8 mouse cellular contexts compared by ENCODE assay signal in genomic region chr3:89178107-89178385, GRCm38 (mm10). TPM values are rescaled to one million over a fixed set of nuclear protein-coding genes. Genes with fewer than 3 reads are reported as not detected.
A peak's percentile ranks its signal among the peaks of the same experiment; 100 is the strongest.
DNase-seq lines count a peak whose midpoint lies in the region; ATAC-seq lines count a peak whose summit lies in the region.

No protein-coding gene starts in this region.

- H3K9me3 ChIP-seq in erythroblast, embryonic 14.5 days (ENCODE audit: control insufficient read depth, low read length) = no peaks in the 10 kb centered on the region
- H3K9me3 ChIP-seq in forebrain, embryonic 13.5 days (replicated peaks) = no peaks in the 10 kb centered on the region
- H3K9me3 ChIP-seq in liver, embryonic 13.5 days (replicated peaks) = no peaks in the 10 kb centered on the region

- ATAC-seq in erythroblast, adult 5-6 weeks (replicated peaks; ENCODE audit: low FRiP score, poor library complexity, severe bottlenecking) = no peak
- ATAC-seq in forebrain, embryonic 13.5 days = no peak
- no peak for ATAC-seq in liver, embryonic 13.5 days (ENCODE audit: low read depth)

- H3K9ac ChIP-seq in forebrain, embryonic 13.5 days = peak overlapping the region; percentile 83
- peak overlapping the region; percentile 87 for H3K9ac ChIP-seq in liver, embryonic 13.5 days

- H3K4me2 ChIP-seq in forebrain, embryonic 13.5 days = peak overlapping the region; percentile 97
- H3K4me2 ChIP-seq in liver, embryonic 13.5 days = peak overlapping the region; percentile 82

- 0 out of 2 replicates have a peak overlapping the region, but pooled peaks have one; percentile 28 for H3K27ac ChIP-seq in forebrain, embryonic 13.5 days
- H3K27ac ChIP-seq in liver, embryonic 13.5 days = peak overlapping the region; percentile 82

- H3K4me3 ChIP-seq in erythroblast, embryonic 14.5 days (replicated peaks) = peak overlapping the region; percentile 69
- H3K4me3 ChIP-seq in forebrain, embryonic 13.5 days = peak overlapping the region; percentile 71
- H3K4me3 ChIP-seq in liver, embryonic 13.5 days (replicated peaks) = peak overlapping the region; percentile 77

- H3K4me1 ChIP-seq in erythroblast, embryonic 14.5 days (ENCODE audit: control insufficient read depth) = peaks cover 50% of the 10 kb centered on the region
- peaks cover 21% of the 10 kb centered on the region for H3K4me1 ChIP-seq in forebrain, embryonic 13.5 days
- H3K4me1 ChIP-seq in liver, embryonic 13.5 days (replicated peaks) = peaks cover 43% of the 10 kb centered on the region

- peaks cover 85% of the 10 kb centered on the region for H3K36me3 ChIP-seq in erythroblast, embryonic 14.5 days (ENCODE audit: control insufficient read depth)
- H3K36me3 ChIP-seq in forebrain, embryonic 13.5 days (ENCODE audit: poor library complexity, severe bottlenecking) = peaks cover 75% of the 10 kb centered on the region
- H3K36me3 ChIP-seq in liver, embryonic 13.5 days = peaks cover 75% of the 10 kb centered on the region

- WGBS in forebrain, embryonic 13.5 days = 9% methylated on average over 6 of the region's 6 CpGs
- WGBS in liver, embryonic 13.5 days (ENCODE audit: insufficient replicate concordance) = 3% methylated on average over 6 of the region's 6 CpGs

- peak; percentile 33 for DNase-seq in 3T3-L1 (ENCODE audit: low read depth, low spot score)
- DNase-seq in liver, embryonic 13.5 days = no peak
- no peak for DNase-seq in thymus, postnatal 36 days
- no peak for DNase-seq in gastrocnemius, postnatal 10 days
- DNase-seq in gastrocnemius, postnatal 4 days (ENCODE audit: low spot score in 2 of 2) = no peak

- H3K27me3 ChIP-seq in erythroblast, embryonic 14.5 days (ENCODE audit: control insufficient read depth) = no peaks in the 10 kb centered on the region
- H3K27me3 ChIP-seq in forebrain, embryonic 13.5 days = no peaks in the 10 kb centered on the region
- H3K27me3 ChIP-seq in liver, embryonic 13.5 days = no peaks in the 10 kb centered on the region

RNA-seq across cellular contexts. Expression of gene Scamp3, which starts 0.8 kb away (rescaled TPM):
- 18.8 and 19.5 TPM in 2 replicates for polyA plus RNA-seq in erythroblast, embryonic 14.5 days (2012)
- total RNA-seq in erythroblast, adult 5-6 weeks (2015; ENCODE audit: low replicate concordance) = 20.3 and 24.0 TPM in 2 replicates
- 3.5 and 5.8 TPM in 2 replicates for total RNA-seq in erythroblast, adult 5-6 weeks (2017; ENCODE audit: low replicate concordance)
- polyA plus RNA-seq in forebrain, embryonic 13.5 days (2015; fragmentation: Nextera tagmentation; extraction: Ambion mirVana) = 102 and 109 TPM in 2 replicates
- polyA plus RNA-seq in liver, embryonic 13.5 days (2015; fragmentation: Nextera tagmentation; extraction: Ambion mirVana) = 67.4 and 72.1 TPM in 2 replicates
- 10 to 100 TPM; 36.7 to 40.0 TPM for total RNA-seq in gastrocnemius, postnatal 10 days (2021)
- 10 to 100 TPM; 41.8 to 43.1 TPM for total RNA-seq in gastrocnemius, postnatal 4 days (2021)

RNA-seq across cellular contexts. Expression of gene Fam189b, which starts 4.9 kb away (rescaled TPM):
- polyA plus RNA-seq in erythroblast, embryonic 14.5 days (2012) = 0.60 and 0.84 TPM in 2 replicates
- 3.3 and 18.6 TPM in 2 replicates for total RNA-seq in erythroblast, adult 5-6 weeks (2015; ENCODE audit: low replicate concordance)
- 1.8 TPM in 1 of 2 replicates, not detected in the other for total RNA-seq in erythroblast, adult 5-6 weeks (2017; ENCODE audit: low replicate concordance)
- 15.1 and 23.0 TPM in 2 replicates for polyA plus RNA-seq in forebrain, embryonic 13.5 days (2015; fragmentation: Nextera tagmentation; extraction: Ambion mirVana)
- 2.8 and 3.9 TPM in 2 replicates for polyA plus RNA-seq in liver, embryonic 13.5 days (2015; fragmentation: Nextera tagmentation; extraction: Ambion mirVana)
- 10 to 100 TPM; 11.1 to 12.9 TPM for total RNA-seq in gastrocnemius, postnatal 10 days (2021)
- 10 to 100 TPM; 19.2 to 22.1 TPM for total RNA-seq in gastrocnemius, postnatal 4 days (2021)

RNA-seq across cellular contexts. Expression of gene Clk2, which starts 13.5 kb away (rescaled TPM):
- 2.4 and 3.0 TPM in 2 replicates for polyA plus RNA-seq in erythroblast, embryonic 14.5 days (2012)
- 16.3 and 37.9 TPM in 2 replicates for total RNA-seq in erythroblast, adult 5-6 weeks (2015; ENCODE audit: low replicate concordance)
- total RNA-seq in erythroblast, adult 5-6 weeks (2017; ENCODE audit: low replicate concordance) = 24.4 and 47.4 TPM in 2 replicates
- polyA plus RNA-seq in forebrain, embryonic 13.5 days (2015; fragmentation: Nextera tagmentation; extraction: Ambion mirVana) = 25.0 and 26.2 TPM in 2 replicates
- 10.3 and 10.8 TPM in 2 replicates for polyA plus RNA-seq in liver, embryonic 13.5 days (2015; fragmentation: Nextera tagmentation; extraction: Ambion mirVana)
- total RNA-seq in gastrocnemius, postnatal 10 days (2021) = 10 to 100 TPM; 21.5 to 32.6 TPM
- 10 to 100 TPM; 31.1 to 39.0 TPM for total RNA-seq in gastrocnemius, postnatal 4 days (2021)

RNA-seq across cellular contexts. Expression of gene Hcn3, which starts 18.1 kb away (rescaled TPM):
- 0.02 TPM in 2 replicates for polyA plus RNA-seq in erythroblast, embryonic 14.5 days (2012)
- total RNA-seq in erythroblast, adult 5-6 weeks (2015; ENCODE audit: low replicate concordance) = not detected in 2 replicates
- 1.3 TPM in 1 of 2 replicates, not detected in the other for total RNA-seq in erythroblast, adult 5-6 weeks (2017; ENCODE audit: low replicate concordance)
- 19.0 and 19.6 TPM in 2 replicates for polyA plus RNA-seq in forebrain, embryonic 13.5 days (2015; fragmentation: Nextera tagmentation; extraction: Ambion mirVana)
- polyA plus RNA-seq in liver, embryonic 13.5 days (2015; fragmentation: Nextera tagmentation; extraction: Ambion mirVana) = 0.75 and 0.78 TPM in 2 replicates
- total RNA-seq in gastrocnemius, postnatal 10 days (2021) = 1 to 10 TPM in 1 of 2 experiments, under 1 TPM in 1; 0.12 to 1.1 TPM
- total RNA-seq in gastrocnemius, postnatal 4 days (2021) = under 1 TPM; 0.39 to 0.91 TPM

RNA-seq across cellular contexts. Expression of gene Gba, which starts 24.7 kb away (rescaled TPM):
- 0.40 and 0.57 TPM in 2 replicates for polyA plus RNA-seq in erythroblast, embryonic 14.5 days (2012)
- 11.1 and 18.8 TPM in 2 replicates for total RNA-seq in erythroblast, adult 5-6 weeks (2015; ENCODE audit: low replicate concordance)
- total RNA-seq in erythroblast, adult 5-6 weeks (2017; ENCODE audit: low replicate concordance) = 12.9 and 13.2 TPM in 2 replicates
- polyA plus RNA-seq in forebrain, embryonic 13.5 days (2015; fragmentation: Nextera tagmentation; extraction: Ambion mirVana) = 34.6 and 36.3 TPM in 2 replicates
- polyA plus RNA-seq in liver, embryonic 13.5 days (2015; fragmentation: Nextera tagmentation; extraction: Ambion mirVana) = 21.7 and 23.7 TPM in 2 replicates
- 10 to 100 TPM; 20.6 to 24.5 TPM for total RNA-seq in gastrocnemius, postnatal 10 days (2021)
- 10 to 100 TPM; 30.9 to 32.2 TPM for total RNA-seq in gastrocnemius, postnatal 4 days (2021)
